Mouse (Mus musculus) stomach, embryonic 14.5 days (tissue): Measurements from ENCODE around the gene Zfp787. TPM values are rescaled to one million over a fixed set of nuclear protein-coding genes. Genes with fewer than 3 reads are reported as not detected.
"Not testable (repeated sequence)": the region's sequence is repeated elsewhere in the genome, so short reads cannot be mapped to it uniquely, and the experiment has no call there.

ENCODE experiments used
- ATAC-seq: fragments of 200-750 bp; cut with Nextera tagmentation; 2 replicates; pipeline ENCODE4 v1.8.0; 2017; ENCODE audit warnings: low read depth, moderate TSS enrichment; ENCODE audit not compliant: insufficient number of reproducible peaks, insufficient read depth, low FRiP score
- H3K27ac ChIP-seq: fragments of 300-500 bp; sonication (generic); 2 replicates; pipeline ENCODE4 v1.5.1; 2014; ENCODE audit warnings: mild to moderate bottlenecking, low read length, moderate library complexity, mixed read lengths
- H3K27me3 ChIP-seq: fragments of 300-500 bp; sonication (generic); 2 replicates; pipeline ENCODE4 v1.6.1; 2014; ENCODE audit warnings: low read length, control low read depth, mixed read lengths; ENCODE audit not compliant: control insufficient read depth, insufficient read depth
- H3K36me3 ChIP-seq: fragments of 300-500 bp; sonication (generic); 2 replicates; pipeline ENCODE4 v1.6.1; 2014; ENCODE audit warnings: mild to moderate bottlenecking, control low read depth, low read length, moderate library complexity, mixed read lengths; ENCODE audit not compliant: control insufficient read depth, insufficient read depth
- H3K4me1 ChIP-seq: fragments of 300-500 bp; sonication (generic); 2 replicates; pipeline ENCODE4 v1.6.1; 2014; ENCODE audit warnings: low read length, control low read depth, mixed read lengths; ENCODE audit not compliant: control insufficient read depth, insufficient read depth
- H3K4me2 ChIP-seq: fragments of 300-500 bp; sonication (generic); replicated peaks from 2 replicates; pipeline ENCODE4 v1.6.1; 2014; ENCODE audit warnings: low read depth, low read length, control low read depth
- H3K4me3 ChIP-seq: fragments of 300-500 bp; sonication (generic); 2 replicates; pipeline ENCODE4 v1.5.1; 2014; ENCODE audit warnings: low read depth, low read length, control low read depth
- H3K9ac ChIP-seq: fragments of 300-500 bp; sonication (generic); replicated peaks from 2 replicates; pipeline ENCODE4 v1.6.1; 2014; ENCODE audit warnings: low read depth, mild to moderate bottlenecking, control low read depth, low read length, moderate library complexity, mixed read lengths
- H3K9me3 ChIP-seq: fragments of 300-500 bp; sonication (generic); 2 replicates; pipeline ENCODE4 v1.6.1; 2016; ENCODE audit warnings: low read depth, low read length, control low read depth; ENCODE audit not compliant: control insufficient read depth
- WGBS: fragments of 180-500 bp; shearing (Covaris S2); extraction: QIAGEN DNeasy Blood & Tissue Kit; methylation state at CpG from one replicate; pipeline ENCODE4 v1.1.7; 2014; 5-methylcytosine and 5-hydroxymethylcytosine counted together
- polyA plus RNA-seq: library from polyadenylated mRNA; unstranded; fragments of >200 nt; fragmentation: Nextera tagmentation; extraction: Ambion mirVana; gene quantifications from 2 replicates; pipeline ENCODE4 v1.2.1, GENCODE M21; 2014

The Zfp787 gene
- polyA plus RNA-seq, 1 experiment from 2014 or later, result 14.6 TPM

DNA sequence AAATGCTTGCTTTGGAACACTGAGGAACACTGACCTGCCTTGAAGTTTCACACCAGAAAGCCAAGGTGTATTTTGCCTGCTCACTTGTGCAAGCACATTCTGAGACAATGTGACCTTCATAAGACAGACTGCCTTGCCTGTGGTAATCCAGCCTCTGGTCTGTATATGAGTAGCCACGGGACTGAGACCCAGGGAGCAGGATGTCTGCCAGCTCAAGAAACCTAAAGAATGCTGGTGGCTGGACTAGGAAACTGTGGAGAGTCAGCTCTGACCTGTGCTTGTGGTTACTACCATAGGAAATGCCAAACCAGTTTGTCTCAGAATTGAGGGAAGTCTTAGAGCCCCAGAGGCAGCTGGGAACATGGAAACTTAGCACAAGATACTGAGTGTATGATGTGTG is 29.6 kb upstream of the Zfp787 start:
- peaks cover 37% of the 10 kb centered on the region for H3K36me3 ChIP-seq
- H3K4me1 ChIP-seq, result no peaks in the 10 kb centered on the region
- no peak overlapping the region for H3K9ac ChIP-seq
- no peak overlapping the region for H3K4me3 ChIP-seq
- no peak overlapping the region for H3K27ac ChIP-seq
- ATAC-seq, result no peak
- H3K4me2 ChIP-seq, result no peak overlapping the region
- WGBS, result 86% methylated on average over 1 of the region's 1 CpGs
- no peaks in the 10 kb centered on the region for H3K27me3 ChIP-seq
- H3K9me3 ChIP-seq, result no peaks in the 10 kb centered on the region

DNA sequence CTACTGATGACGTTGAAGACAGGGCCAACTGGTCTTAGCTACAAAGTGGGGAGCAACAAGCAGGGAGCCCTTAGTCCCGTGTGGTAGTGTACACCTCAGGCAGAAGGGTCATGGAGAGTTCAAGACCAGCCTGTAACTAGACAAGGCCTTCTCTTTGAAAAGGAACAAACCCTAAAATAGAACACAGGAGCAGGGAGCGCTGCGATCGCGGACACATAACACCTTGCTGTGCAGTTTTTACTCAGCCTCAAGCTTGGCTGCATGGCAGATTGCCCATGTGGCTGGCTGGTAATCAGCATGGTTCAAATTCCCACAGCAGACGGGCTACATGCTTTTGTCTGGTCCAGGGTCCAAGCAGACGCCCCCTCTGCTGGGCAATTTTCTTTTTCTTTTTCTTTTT is 28.7 kb upstream of the Zfp787 start:
- ATAC-seq, result no peak
- H3K9ac ChIP-seq, result no peak overlapping the region

DNA sequence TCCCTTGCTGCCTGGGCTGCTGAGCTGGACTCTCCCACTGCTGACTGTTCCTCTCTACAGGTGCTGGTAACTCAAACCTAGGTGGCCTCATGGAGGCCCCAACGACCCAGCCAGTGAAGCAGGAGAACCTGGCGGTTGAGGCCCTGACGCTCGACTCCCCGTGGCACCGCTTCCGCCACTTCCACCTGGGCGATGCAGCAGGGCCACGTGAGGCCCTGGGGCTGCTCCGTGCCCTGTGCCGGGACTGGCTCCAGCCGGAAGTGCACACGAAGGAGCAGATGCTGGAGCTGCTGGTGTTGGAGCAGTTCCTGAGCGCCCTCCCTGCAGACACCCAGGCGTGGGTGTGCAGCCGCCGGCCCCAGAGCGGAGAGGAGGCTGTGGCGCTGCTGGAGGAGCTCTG is 28.0 kb upstream of the Zfp787 start:
- 95% methylated on average over 19 of the region's 19 CpGs for WGBS
- Histone ChIP-seq H3K36me3 (peaks cover 32% of the 10 kb centered on the region), H3K9me3 (no peaks in the 10 kb centered on the region)

More for the DNA sequence above, 28.7 kb upstream of the Zfp787 start:
- WGBS, result 87% methylated on average over 8 of the region's 8 CpGs
- H3K4me1 ChIP-seq, result no peaks in the 10 kb centered on the region
- no peaks in the 10 kb centered on the region for H3K9me3 ChIP-seq
- no peaks in the 10 kb centered on the region for H3K27me3 ChIP-seq
- no peak overlapping the region for H3K4me2 ChIP-seq
- no peak overlapping the region for H3K27ac ChIP-seq
- no peak overlapping the region for H3K4me3 ChIP-seq
- peaks cover 32% of the 10 kb centered on the region for H3K36me3 ChIP-seq

DNA sequence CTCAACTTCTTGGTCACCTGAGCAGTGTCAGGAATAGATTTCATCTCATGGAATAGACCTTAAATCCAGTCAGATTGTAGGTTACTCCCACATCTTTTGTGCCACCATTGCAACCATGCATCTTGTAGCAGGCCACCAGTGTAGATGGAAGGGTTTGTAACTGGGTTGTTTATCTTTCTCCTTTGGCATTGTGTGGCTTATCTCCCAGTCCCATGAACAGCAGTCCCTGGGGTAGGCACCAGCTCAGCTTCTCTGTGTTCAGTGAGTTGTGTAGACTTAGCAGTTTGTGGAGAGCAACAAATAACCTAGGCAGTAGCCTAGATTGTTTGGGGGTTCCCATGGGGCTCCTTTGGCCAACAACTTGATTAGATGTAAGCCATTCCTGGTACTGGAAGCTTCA is 27.1 kb upstream of the Zfp787 start:
- H3K27me3 ChIP-seq, result no peaks in the 10 kb centered on the region
- no peak overlapping the region for H3K9ac ChIP-seq
- no peaks in the 10 kb centered on the region for H3K9me3 ChIP-seq
- no peak overlapping the region for H3K4me3 ChIP-seq
- ATAC-seq, result no peak
- H3K4me2 ChIP-seq, result no peak overlapping the region
- H3K4me1 ChIP-seq, result no peaks in the 10 kb centered on the region
- peaks cover 36% of the 10 kb centered on the region for H3K36me3 ChIP-seq
- no peak overlapping the region for H3K27ac ChIP-seq

More for the DNA sequence above, 28.0 kb upstream of the Zfp787 start:
- no peak for ATAC-seq
- H3K4me3 ChIP-seq, result no peak overlapping the region
- H3K4me1 ChIP-seq, result no peaks in the 10 kb centered on the region
- no peak overlapping the region for H3K4me2 ChIP-seq
- H3K9ac ChIP-seq, result no peak overlapping the region
- no peaks in the 10 kb centered on the region for H3K27me3 ChIP-seq
- H3K27ac ChIP-seq, result no peak overlapping the region

DNA sequence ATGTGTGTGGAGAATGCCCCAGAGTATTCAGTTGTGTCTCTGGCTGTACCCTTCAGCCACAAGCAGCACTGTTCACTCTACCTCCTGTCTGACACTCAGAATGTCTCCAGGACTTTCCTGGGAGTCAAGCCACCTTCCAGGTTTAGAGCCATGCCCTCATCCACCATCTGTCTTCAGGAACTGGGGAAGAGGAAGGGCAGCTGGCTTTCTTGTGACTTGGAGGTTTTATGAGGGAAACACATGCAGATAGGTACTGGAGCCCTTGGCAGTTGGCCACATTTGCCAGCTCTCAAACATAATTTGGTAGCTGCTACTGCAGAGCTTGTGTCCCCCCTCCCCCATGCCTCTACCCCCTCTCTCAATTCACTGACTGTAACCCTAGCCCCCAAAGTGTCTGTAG is 23.2 kb upstream of the Zfp787 start:
- no peak for ATAC-seq
- Histone ChIP-seq H3K27ac (no peak overlapping the region), H3K36me3 (peaks cover 18% of the 10 kb centered on the region; the same call in 1 of the 2 replicates), H3K4me3 (no peak overlapping the region), H3K27me3 (no peaks in the 10 kb centered on the region), H3K9me3 (no peaks in the 10 kb centered on the region), H3K9ac (no peak overlapping the region), H3K4me1 (no peaks in the 10 kb centered on the region), H3K4me2 (no peak overlapping the region)

DNA sequence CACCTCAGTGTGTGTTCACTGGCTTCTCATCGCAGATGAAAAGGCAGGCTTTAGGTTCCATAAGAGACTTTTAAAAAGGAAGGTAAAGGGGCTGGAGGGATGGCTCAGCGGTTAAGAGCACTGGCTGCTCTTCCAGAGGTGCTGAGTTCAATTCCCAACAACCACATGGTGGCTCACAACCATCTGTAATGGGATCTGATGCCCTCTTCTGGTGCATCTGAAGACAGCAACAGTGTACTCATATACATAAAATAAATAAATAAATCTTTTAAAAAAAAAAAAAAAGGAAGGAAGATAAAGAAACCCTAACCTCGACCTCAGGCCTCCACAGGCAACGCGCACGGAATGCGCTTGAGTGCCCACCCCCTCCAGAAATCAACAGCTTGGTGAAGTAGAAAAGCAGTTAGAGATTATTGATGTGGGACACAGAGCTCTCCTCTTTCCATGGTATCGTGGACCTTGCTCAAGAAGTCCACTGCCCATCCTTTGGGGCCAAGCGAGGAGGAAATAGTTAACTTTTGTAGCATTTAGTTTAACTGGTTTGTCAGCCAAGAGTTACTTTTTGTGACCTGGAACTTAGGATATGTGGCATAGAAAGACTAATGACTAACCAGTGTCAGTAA is 18.7 kb upstream of the Zfp787 start:
- H3K9ac ChIP-seq, H3K4me1 ChIP-seq, H3K9me3 ChIP-seq, H3K27ac ChIP-seq, ATAC-seq, H3K4me3 ChIP-seq, H3K4me2 ChIP-seq, H3K27me3 ChIP-seq: not testable (repeated sequence)
- H3K36me3 ChIP-seq, result peaks cover 13% of the 10 kb centered on the region; the same call in 1 of the 2 replicates
- WGBS, result 77% methylated on average over 9 of the region's 9 CpGs

DNA sequence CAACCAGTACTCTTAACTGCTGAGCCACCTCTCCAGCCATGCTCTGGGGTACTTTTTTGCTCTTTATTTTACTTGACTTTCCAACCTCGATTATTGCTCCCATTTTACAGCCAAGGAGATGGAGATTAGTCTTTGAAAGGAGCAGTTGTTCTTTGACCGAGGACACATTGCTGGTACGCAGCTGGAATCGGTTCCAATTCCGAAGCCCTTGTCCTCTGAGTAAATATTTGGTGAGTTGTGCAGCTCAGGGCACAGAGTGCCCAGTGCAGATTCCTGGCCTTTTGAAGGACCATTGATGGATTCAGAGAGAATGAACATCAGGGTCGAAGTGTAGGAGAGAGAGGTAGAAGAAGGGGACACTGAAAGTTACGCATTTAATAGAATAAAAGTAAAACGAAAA is 18.1 kb upstream of the Zfp787 start:
- Histone ChIP-seq H3K4me2 (no peak overlapping the region), H3K4me1 (peaks cover 7% of the 10 kb centered on the region; the same call in 1 of the 2 replicates), H3K9me3 (no peaks in the 10 kb centered on the region), H3K27ac (no peak overlapping the region), H3K36me3 (peaks cover 13% of the 10 kb centered on the region; the same call in 1 of the 2 replicates), H3K9ac (no peak overlapping the region), H3K27me3 (no peaks in the 10 kb centered on the region), H3K4me3 (0 out of 2 replicates have a peak overlapping the region, but pooled peaks have one; percentile 60)
- no peak for ATAC-seq
- 78% methylated on average over 8 of the region's 8 CpGs for WGBS

DNA sequence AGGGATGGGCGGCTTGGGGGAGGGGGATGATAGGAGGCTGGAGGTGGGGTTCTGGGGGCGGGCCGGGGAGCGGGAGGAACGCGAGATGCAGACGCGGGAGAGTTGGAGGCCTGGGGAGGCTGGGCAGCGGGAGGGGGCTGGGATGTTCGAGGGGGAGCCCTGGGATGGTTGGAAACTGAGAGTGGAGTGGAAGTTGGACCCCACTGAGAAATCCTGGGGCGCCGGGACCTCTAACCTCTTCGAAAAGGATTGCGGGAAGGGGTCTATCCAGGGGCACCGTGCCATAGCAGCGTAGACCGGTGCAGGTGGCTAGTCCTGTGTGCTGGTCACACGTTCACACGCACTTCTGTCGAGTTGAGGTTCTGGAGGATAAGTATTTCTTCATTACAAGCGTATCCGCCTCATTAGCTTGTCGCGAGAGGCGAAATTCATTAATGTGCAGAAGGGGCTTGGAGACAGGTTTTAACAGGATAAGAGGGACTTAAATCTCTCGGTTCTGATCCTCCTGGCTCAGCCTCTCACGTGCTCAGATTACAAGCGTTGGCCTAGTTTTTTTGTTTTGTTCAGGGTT is 17.0 kb upstream of the Zfp787 start:
- H3K4me1 ChIP-seq, result peaks cover 7% of the 10 kb centered on the region; the same call in 1 of the 2 replicates
- H3K4me3 ChIP-seq, result peak overlapping the region; percentile 60
- H3K27ac ChIP-seq, result peak overlapping the region; percentile 63; the same call in 1 of the 2 replicates
- H3K9me3 ChIP-seq, result no peaks in the 10 kb centered on the region
- no peaks in the 10 kb centered on the region for H3K27me3 ChIP-seq
- peaks cover 4% of the 10 kb centered on the region; the same call in 1 of the 2 replicates for H3K36me3 ChIP-seq
- H3K9ac ChIP-seq, result peak overlapping the region; percentile 64
- peak overlapping the region; percentile 62 for H3K4me2 ChIP-seq
- 0 out of 2 replicates have a peak, but pooled peaks have one; percentile 11 for ATAC-seq
- 0% methylated on average over 28 of the region's 28 CpGs for WGBS
